Mouse (Mus musculus) naive thymus-derived CD4-positive, alpha-beta T cell, adult 5 months (primary cell): ENCODE results near the gene Olfr1362. TPM values are rescaled to one million over a fixed set of nuclear protein-coding genes. Genes with fewer than 3 reads are reported as not detected.

Source experiments
- polyA plus RNA-seq: library from polyadenylated mRNA; unstranded; fragments of 100-300 nt; shearing (Covaris generic); gene quantifications from one replicate; pipeline ENCODE4 v1.2.1, GENCODE M21; 2017

Olfr1362 gene
- polyA plus RNA-seq, result not detected

DNA sequence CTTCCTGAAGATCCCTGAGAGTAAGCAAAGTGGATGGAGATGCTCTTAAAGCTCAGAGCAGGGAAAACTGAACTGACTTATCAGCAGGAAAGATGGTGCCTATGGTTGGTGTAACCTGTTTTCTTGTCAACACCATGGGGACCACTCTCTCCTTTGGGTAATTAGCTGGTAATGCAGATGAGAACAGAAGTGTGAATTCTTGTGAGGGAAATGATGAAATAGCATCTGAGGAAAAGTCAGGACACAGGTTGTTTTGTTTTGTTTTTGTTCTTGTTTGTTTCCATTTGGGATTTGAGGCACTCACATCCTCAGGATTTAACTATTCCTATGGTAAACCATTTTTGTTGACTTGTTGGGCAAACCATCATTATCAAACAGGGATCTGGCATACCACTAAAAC lies at the start of gene Olfr1362:
Olfr1362 (minus strand) TSS at position 101 of the 400 bp plus-strand sequence.

DNA sequence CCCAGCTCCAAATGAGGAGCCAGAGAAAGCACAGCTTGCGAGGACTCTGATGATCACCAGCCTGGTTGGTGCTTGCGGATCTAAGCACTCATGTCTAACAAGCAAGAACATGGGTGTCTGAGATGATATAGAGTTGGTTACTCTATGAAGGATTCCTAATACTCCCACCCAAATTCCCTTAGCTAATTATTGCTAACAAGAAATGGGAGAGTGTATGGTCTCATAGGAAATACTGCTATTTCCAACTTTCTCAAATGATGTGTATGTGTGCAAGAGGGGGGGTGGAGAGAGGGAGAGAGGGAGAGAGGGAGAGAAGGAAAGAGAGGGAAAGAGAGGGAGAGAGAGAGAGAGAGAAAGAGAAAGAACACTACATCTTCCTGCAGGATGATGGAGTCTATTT lies 49.5 kb upstream of the Olfr1362 start, which contains the start of gene Olfr1361:
Olfr1361 (minus strand) TSS at position 101 of the 400 bp plus-strand sequence.

DNA sequence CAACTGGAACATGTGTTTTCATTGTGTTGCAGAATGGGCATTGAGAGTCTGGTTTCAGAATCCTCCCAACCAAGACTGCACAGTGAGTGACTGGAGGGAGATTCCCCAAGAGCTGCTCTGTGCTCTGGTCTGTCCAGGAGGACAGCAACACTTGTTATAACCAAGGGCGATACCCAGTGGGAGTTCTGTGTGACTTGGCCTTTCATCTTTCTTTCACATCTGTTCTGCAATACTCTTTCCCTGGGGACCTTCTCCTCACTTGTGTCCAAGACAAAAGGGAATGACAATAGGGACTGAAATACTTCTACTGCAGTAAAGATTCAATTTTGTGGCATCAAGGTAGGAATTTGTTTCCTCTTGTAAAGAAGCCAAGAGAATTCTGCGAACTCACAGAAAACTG lies 28.6 kb upstream of the Olfr1362 start, which contains the start of gene Olfr11:
Olfr11 (minus strand) TSS at position 101 of the 400 bp plus-strand sequence.

DNA sequence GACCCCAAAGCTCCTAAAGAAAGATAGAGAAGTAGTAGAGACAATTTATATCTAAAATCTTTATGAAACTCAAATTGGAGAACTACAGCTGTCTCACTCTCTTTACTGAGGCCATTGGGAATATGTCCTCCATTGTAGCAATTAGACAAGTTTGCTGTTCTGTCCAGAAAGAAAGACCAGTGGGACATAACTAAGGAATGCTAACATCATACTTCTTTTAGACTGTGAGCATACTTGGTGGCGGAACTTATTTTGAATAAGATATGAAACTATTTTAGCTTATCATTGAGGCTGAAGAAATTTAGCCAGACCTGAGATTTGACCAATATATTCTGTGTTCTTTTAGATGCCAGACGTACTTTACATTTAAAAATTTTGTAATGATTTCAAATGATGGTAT lies 32.2 kb downstream of the Olfr1362 start, which contains the start of gene Olfr1364:
Olfr1364 (minus strand) TSS at position 101 of the 400 bp plus-strand sequence.

Other genes starting within 250 kb of the Olfr1362 start
- 33.9 TPM for gene Zkscan3, start 211.3 kb downstream of the Olfr1362 start, polyA plus RNA-seq
- gene Pgbd1, start 173.0 kb downstream of the Olfr1362 start, polyA plus RNA-seq, result 0.26 TPM
- 6.6 TPM for gene Zscan26, start 160.3 kb downstream of the Olfr1362 start, polyA plus RNA-seq
- gene Nkapl, start 145.5 kb downstream of the Olfr1362 start, polyA plus RNA-seq, result not detected
- gene Zkscan4, start 135.1 kb downstream of the Olfr1362 start, polyA plus RNA-seq, result not detected
- not detected for gene Gm10065, start 134.6 kb downstream of the Olfr1362 start, polyA plus RNA-seq
- 0.55 TPM for gene AK157302, start 118.8 kb downstream of the Olfr1362 start, polyA plus RNA-seq
- 3.5 TPM for gene Gm11273, start 112.6 kb downstream of the Olfr1362 start, polyA plus RNA-seq
- 3.1 TPM for gene Zkscan8, start 82.9 kb downstream of the Olfr1362 start, polyA plus RNA-seq
- gene Olfr1366, start 71.2 kb downstream of the Olfr1362 start, polyA plus RNA-seq, result 0.11 TPM
- not detected for gene Olfr1535, start 54.1 kb downstream of the Olfr1362 start, polyA plus RNA-seq
- not detected for gene Olfr1364, start 32.3 kb downstream of the Olfr1362 start, polyA plus RNA-seq
- not detected for gene Olfr11, start 28.5 kb upstream of the Olfr1362 start, polyA plus RNA-seq
- not detected for gene Olfr1361, start 49.4 kb upstream of the Olfr1362 start, polyA plus RNA-seq
- gene Olfr1360, start 63.4 kb upstream of the Olfr1362 start, polyA plus RNA-seq, result not detected
- not detected for gene Olfr1359, start 84.1 kb upstream of the Olfr1362 start, polyA plus RNA-seq
- not detected for gene Hist1h2bl, start 102.1 kb upstream of the Olfr1362 start, polyA plus RNA-seq
- gene Hist1h2ai, start 102.4 kb upstream of the Olfr1362 start, polyA plus RNA-seq, result not detected
- gene Hist1h3h, start 103.6 kb upstream of the Olfr1362 start, polyA plus RNA-seq, result 1.7 TPM
- gene Hist1h2bm, start 108.0 kb upstream of the Olfr1362 start, polyA plus RNA-seq, result not detected
- gene Hist1h4j, start 121.0 kb upstream of the Olfr1362 start, polyA plus RNA-seq, result 1.1 TPM
- gene Hist1h4k, start 136.5 kb upstream of the Olfr1362 start, polyA plus RNA-seq, result 10.0 TPM
- 4.1 TPM for gene Hist1h2ak, start 139.8 kb upstream of the Olfr1362 start, polyA plus RNA-seq
- 2.5 TPM for gene Hist1h2bn, start 140.1 kb upstream of the Olfr1362 start, polyA plus RNA-seq
- gene Hist1h1b, start 166.6 kb upstream of the Olfr1362 start, polyA plus RNA-seq, result 0.97 TPM
- gene Hist1h3i, start 169.3 kb upstream of the Olfr1362 start, polyA plus RNA-seq, result 1.9 TPM
- gene Hist1h2an, start 173.2 kb upstream of the Olfr1362 start, polyA plus RNA-seq, result 2.3 TPM
- not detected for gene Hist1h2bp, start 173.4 kb upstream of the Olfr1362 start, polyA plus RNA-seq
- gene Hist1h2bq, start 196.2 kb upstream of the Olfr1362 start, polyA plus RNA-seq, result 6.5 TPM
- gene Hist1h2ao, start 196.4 kb upstream of the Olfr1362 start, polyA plus RNA-seq, result 14.0 TPM
- gene Hist1h4m, start 197.7 kb upstream of the Olfr1362 start, polyA plus RNA-seq, result 29.9 TPM
- 31.0 TPM for gene Hist1h4n, start 218.2 kb upstream of the Olfr1362 start, polyA plus RNA-seq
- gene Hist1h2ap, start 219.5 kb upstream of the Olfr1362 start, polyA plus RNA-seq, result 68.0 TPM
- 6.1 TPM for gene Hist1h2br, start 219.7 kb upstream of the Olfr1362 start, polyA plus RNA-seq